Mouse (Mus musculus): ENCODE measurements at regions not wholly inside any gene's neighbourhood (a gene's known extent, or its start where the extent isn't known, plus 50 kb on each side); places are given as distances from the start of the nearest gene placed in this dataset.

DNA sequence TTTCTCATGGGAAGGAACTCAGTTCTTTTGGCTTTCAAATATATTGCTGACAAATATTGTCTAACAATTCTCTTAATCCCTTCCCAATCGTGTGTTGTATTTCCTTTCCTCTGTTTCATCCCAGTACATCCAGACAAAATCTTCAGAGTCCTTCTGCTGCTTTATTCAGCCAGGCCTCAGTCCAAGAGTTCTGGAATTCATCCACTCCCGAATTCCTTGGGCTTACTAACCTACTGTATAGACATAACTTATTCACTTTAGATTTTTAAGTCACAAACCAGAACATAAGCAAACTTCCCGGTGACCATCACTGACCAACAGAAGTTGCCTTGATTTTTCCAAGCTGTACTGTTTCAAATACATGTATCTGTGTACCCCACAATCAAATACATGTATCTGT lies 90.9 kb upstream of the Kitl start:
- in situ Hi-C loops (cut with MboI; ENCODE audit: low pct_ligation_motif_present, low pct_unique_long_range_greater_than_20kb, low sequenced_read_pairs): no loop called here

GRCm38 (mm10) chr10:99919925-99920324 lies 95.5 kb upstream of the Kitl start:
- Histone ChIP-seq H3K27me3 (replicated peaks) (no peaks in the 10 kb centered on the region), H3K79me2 (replicated peaks; ENCODE audit: control insufficient read depth, extremely low read depth, insufficient read depth, poor library complexity, severe bottlenecking) (no peaks in the 10 kb centered on the region), H3K36me3 (replicated peaks in 1 of 2; ENCODE audit: control insufficient read depth in 1 of 2, insufficient read depth in 1 of 2, low read length in 1 of 2) (no peaks in the 10 kb centered on the region), H3K9ac (ENCODE audit: insufficient read depth, low read depth) (no peak overlapping the region), H3K4me3 (replicated peaks in 1 of 3; ENCODE audit: low read depth in 2 of 3, low read length in 2 of 3, poor library complexity in 1 of 3) (no peak overlapping the region), H3K4me2 (ENCODE audit: insufficient read depth, low read depth, poor library complexity, severe bottlenecking) (no peak overlapping the region), H3K27ac (ENCODE audit: insufficient read depth, low read depth) (no peak overlapping the region), H3K4me1 (ENCODE audit: control insufficient read depth in 1 of 2, insufficient read depth in 2 of 2) (no peaks in the 10 kb centered on the region), H3K9me3 (replicated peaks; ENCODE audit: low read length) (peaks cover 32% of the 10 kb centered on the region)
- no peak for TF ChIP-seq GABPA (IDR thresholded peaks at IDR 0.05; ENCODE audit: insufficient replicate concordance, low read depth, low read length)
- TF ChIP-seq NELFE (IDR thresholded peaks at IDR 0.05; ENCODE audit: low read depth, low read length): no peak
- TF ChIP-seq ZC3H11A (IDR thresholded peaks at IDR 0.05; ENCODE audit: low read depth, low read length): no peak
- no peak for TF ChIP-seq IRF4 (IDR thresholded peaks at IDR 0.05; ENCODE audit: low read depth, low read length)
- TF ChIP-seq CHD1 (IDR thresholded peaks at IDR 0.05; ENCODE audit: low read depth, low read length): no peak
- TF ChIP-seq POLR2A (IDR thresholded peaks at IDR 0.05; ENCODE audit: low read depth, low read length): no peak
- no peak for TF ChIP-seq ZMIZ1 (IDR thresholded peaks at IDR 0.05; ENCODE audit: low read depth, low read length)
- no peak for TF ChIP-seq JUND (conservative IDR thresholded peaks at IDR 0.05; ENCODE audit: low read depth, low read length)
- no peak for TF ChIP-seq KAT2A (IDR thresholded peaks at IDR 0.05; ENCODE audit: insufficient replicate concordance, low read length)
- no peak for TF ChIP-seq EP300 (IDR thresholded peaks at IDR 0.05; ENCODE audit: low read length)
- TF ChIP-seq JUN (IDR thresholded peaks at IDR 0.05; ENCODE audit: insufficient read depth, low read depth, low read length): no peak
- TF ChIP-seq RCOR1 (conservative IDR thresholded peaks at IDR 0.05; ENCODE audit: low read depth, low read length): no peak
- no peak for TF ChIP-seq USF2 (conservative IDR thresholded peaks at IDR 0.05; ENCODE audit: low read depth, low read length)
- TF ChIP-seq RAD21 (IDR thresholded peaks at IDR 0.05; ENCODE audit: low read depth, low read length): no peak
- no peak for TF ChIP-seq MEF2A (IDR thresholded peaks at IDR 0.05; ENCODE audit: borderline replicate concordance, low read depth, low read length)
- no peak for TF ChIP-seq ELF1 (IDR thresholded peaks at IDR 0.05; ENCODE audit: low read depth, low read length)
- TF ChIP-seq BHLHE40 (IDR thresholded peaks at IDR 0.05; ENCODE audit: low read depth, low read length): no peak
- no peak for TF ChIP-seq MAZ (IDR thresholded peaks at IDR 0.05; ENCODE audit: low read depth, low read length)
- TF ChIP-seq POLR2AphosphoS2 (IDR thresholded peaks at IDR 0.05; ENCODE audit: low read depth, low read length): no peak
- no peak for TF ChIP-seq MAFK (IDR thresholded peaks at IDR 0.05; ENCODE audit: insufficient replicate concordance, low read length)
- DNase-seq (ENCODE audit: extremely low read depth): no peak
- dilution Hi-C loops (cut with MboI; ENCODE audit: extremely low pct_ligation_motif_present, extremely low pct_unique_long_range_greater_than_20kb, low sequenced_read_pairs): no loop called here
- in situ Hi-C loops (cut with MboI; ENCODE audit: low pct_ligation_motif_present, low pct_unique_long_range_greater_than_20kb, low sequenced_read_pairs): no loop called here

More for the DNA sequence above, 90.9 kb upstream of the Kitl start:
- Histone ChIP-seq H3K79me2 (replicated peaks; ENCODE audit: control insufficient read depth, extremely low read depth, insufficient read depth, poor library complexity, severe bottlenecking) (no peaks in the 10 kb centered on the region), H3K4me1 (ENCODE audit: control insufficient read depth in 1 of 2, insufficient read depth in 2 of 2) (no peaks in the 10 kb centered on the region), H3K27me3 (replicated peaks) (no peaks in the 10 kb centered on the region), H3K9me3 (replicated peaks; ENCODE audit: low read length) (peaks cover 50% of the 10 kb centered on the region), H3K36me3 (replicated peaks in 1 of 2; ENCODE audit: control insufficient read depth in 1 of 2, insufficient read depth in 1 of 2, low read length in 1 of 2) (no peaks in the 10 kb centered on the region), H3K27ac (ENCODE audit: insufficient read depth, low read depth) (no peak overlapping the region), H3K9ac (ENCODE audit: insufficient read depth, low read depth) (no peak overlapping the region), H3K4me2 (ENCODE audit: insufficient read depth, low read depth, poor library complexity, severe bottlenecking) (no peak overlapping the region), H3K4me3 (replicated peaks in 1 of 3; ENCODE audit: low read depth in 2 of 3, low read length in 2 of 3, poor library complexity in 1 of 3) (no peak overlapping the region)
- TF ChIP-seq ZMIZ1 (IDR thresholded peaks at IDR 0.05; ENCODE audit: low read depth, low read length): no peak
- TF ChIP-seq ZNF384 (IDR thresholded peaks at IDR 0.05; ENCODE audit: low read depth, low read length): no peak
- TF ChIP-seq NELFE (IDR thresholded peaks at IDR 0.05; ENCODE audit: low read depth, low read length): no peak
- no peak for TF ChIP-seq HCFC1 (IDR thresholded peaks at IDR 0.05; ENCODE audit: low read depth, low read length)
- no peak for TF ChIP-seq MXI1 (IDR thresholded peaks at IDR 0.05; ENCODE audit: low read depth, low read length)
- TF ChIP-seq JUND (conservative IDR thresholded peaks at IDR 0.05; ENCODE audit: low read depth, low read length): no peak
- no peak for TF ChIP-seq CHD2 (IDR thresholded peaks at IDR 0.05; ENCODE audit: low read length)
- no peak for TF ChIP-seq SMC3 (IDR thresholded peaks at IDR 0.05; ENCODE audit: low read depth, low read length)
- TF ChIP-seq MAZ (IDR thresholded peaks at IDR 0.05; ENCODE audit: low read depth, low read length): no peak
- TF ChIP-seq E2F4 (IDR thresholded peaks at IDR 0.05; ENCODE audit: insufficient replicate concordance, low read depth, low read length): no peak
- TF ChIP-seq USF2 (conservative IDR thresholded peaks at IDR 0.05; ENCODE audit: low read depth, low read length): no peak
- TF ChIP-seq MEF2A (IDR thresholded peaks at IDR 0.05; ENCODE audit: borderline replicate concordance, low read depth, low read length): no peak
- DNase-seq (ENCODE audit: extremely low read depth): no peak
- dilution Hi-C loops (cut with MboI; ENCODE audit: extremely low pct_ligation_motif_present, extremely low pct_unique_long_range_greater_than_20kb, low sequenced_read_pairs): no loop called here

Data from CH12.LX (cell line).